8 mouse cellular contexts compared by ENCODE assay signal in the genomic region with DNA sequence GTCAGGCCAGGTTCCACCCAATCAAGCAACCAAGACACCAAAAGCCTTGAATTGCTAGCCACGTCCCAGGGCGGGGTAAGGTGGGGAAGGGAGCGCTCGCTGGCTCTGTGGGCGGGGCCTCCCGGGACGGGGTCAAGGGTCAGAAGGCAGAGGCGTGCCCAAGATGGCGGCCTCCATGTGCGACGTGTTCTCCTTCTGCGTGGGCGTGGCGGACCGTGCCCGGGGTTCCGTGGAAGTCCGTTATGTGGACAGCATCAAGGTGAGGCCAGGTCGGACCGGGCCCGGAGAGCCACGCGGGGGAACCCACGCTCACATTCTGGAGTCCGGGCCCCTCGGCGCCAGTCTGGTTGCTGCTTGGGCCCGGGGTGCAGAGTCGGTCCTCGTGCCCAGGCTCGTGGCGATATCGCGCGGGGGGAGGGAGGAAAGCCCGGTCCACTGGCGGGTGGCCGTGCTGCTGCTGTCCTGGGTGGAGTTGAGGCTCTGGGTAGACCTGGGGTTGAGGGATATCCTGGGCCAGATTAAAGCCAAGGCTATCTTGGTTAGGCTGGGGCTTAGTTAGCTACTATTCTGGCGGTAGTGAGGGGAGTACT. TPM values are rescaled to one million over a fixed set of nuclear protein-coding genes. Genes with fewer than 3 reads are reported as not detected.
DNase-seq lines count a peak whose midpoint lies in the region; ATAC-seq and TF ChIP-seq lines count a peak whose summit lies in the region.

A gene (plus strand): TSS at position 148 of the 590 bp plus-strand sequence.

- H3K4me2 ChIP-seq in kidney, embryonic 14.5 days (replicated peaks; ENCODE audit: low read depth, low read length) = peak within 1 kb of the TSS; percentile 77
- H3K4me2 ChIP-seq in limb, embryonic 14.5 days (replicated peaks; ENCODE audit: low read depth, low read length, severe bottlenecking) = peak within 1 kb of the TSS; percentile 62
- H3K4me2 ChIP-seq in midbrain, embryonic 16.5 days (ENCODE audit: low read length) = peak within 1 kb of the TSS; percentile 90

- no peaks in the 10 kb centered on the region for H3K27me3 ChIP-seq in kidney, embryonic 14.5 days (ENCODE audit: control insufficient read depth, insufficient read depth, low read length)
- H3K27me3 ChIP-seq in limb, embryonic 14.5 days (ENCODE audit: control insufficient read depth, insufficient read depth, low read length) = no peaks in the 10 kb centered on the region
- no peaks in the 10 kb centered on the region for H3K27me3 ChIP-seq in midbrain, embryonic 16.5 days (ENCODE audit: control insufficient read depth, insufficient read depth, low read depth, low read length)

- H3K9me3 ChIP-seq in kidney, embryonic 14.5 days (ENCODE audit: control insufficient read depth, low read length) = no peaks in the 10 kb centered on the region
- no peaks in the 10 kb centered on the region for H3K9me3 ChIP-seq in limb, embryonic 14.5 days (ENCODE audit: control insufficient read depth, low read length)
- no peaks in the 10 kb centered on the region for H3K9me3 ChIP-seq in midbrain, embryonic 16.5 days (replicated peaks; ENCODE audit: control insufficient read depth, low read length, poor library complexity, severe bottlenecking)

- peak within 1 kb of the TSS; percentile 84 for H3K9ac ChIP-seq in kidney, embryonic 14.5 days (ENCODE audit: low read depth, low read length)
- peak within 1 kb of the TSS; percentile 84 for H3K9ac ChIP-seq in limb, embryonic 14.5 days (ENCODE audit: low read depth, low read length, severe bottlenecking)
- peak within 1 kb of the TSS; percentile 85 for H3K9ac ChIP-seq in midbrain, embryonic 16.5 days (ENCODE audit: low read depth, low read length)

- ATAC-seq in kidney, embryonic 14.5 days (ENCODE audit: low FRiP score, low TSS enrichment) = peak; percentile 83
- peak; percentile 89 for ATAC-seq in limb, embryonic 14.5 days (ENCODE audit: low FRiP score, low read depth)
- peak; percentile 75 for ATAC-seq in midbrain, embryonic 16.5 days

- H3K4me3 ChIP-seq in embryonic fibroblast, embryonic 13.5 days (ENCODE audit: insufficient read depth, low read length) = peak within 1 kb of the TSS; percentile 90
- peak within 1 kb of the TSS; percentile 97 for H3K4me3 ChIP-seq in kidney, embryonic 14.5 days (ENCODE audit: low read length)
- H3K4me3 ChIP-seq in limb, embryonic 14.5 days (replicated peaks; ENCODE audit: low read length) = peak within 1 kb of the TSS; percentile 83
- H3K4me3 ChIP-seq in midbrain, embryonic 16.5 days (ENCODE audit: low read depth, low read length) = peak within 1 kb of the TSS; percentile 86

- no peak for TF ChIP-seq CTCF in embryonic fibroblast, embryonic 13.5 days (IDR thresholded peaks at IDR 0.05; ENCODE audit: borderline replicate concordance, insufficient read depth, low read length)

- H3K27ac ChIP-seq in embryonic fibroblast, embryonic 13.5 days (ENCODE audit: insufficient read depth, low read length) = no peak within 1 kb of the TSS
- no peak within 1 kb of the TSS for H3K27ac ChIP-seq in kidney, embryonic 14.5 days (ENCODE audit: low read depth, low read length)
- H3K27ac ChIP-seq in limb, embryonic 14.5 days (replicated peaks; ENCODE audit: low read depth, low read length) = 0 out of 2 replicates have a peak within 1 kb of the TSS, but pooled peaks have one; percentile 41
- no peak within 1 kb of the TSS for H3K27ac ChIP-seq in midbrain, embryonic 16.5 days (ENCODE audit: low read length)

- H3K4me1 ChIP-seq in embryonic fibroblast, embryonic 13.5 days (ENCODE audit: control insufficient read depth, insufficient read depth, low read length) = peaks cover 9% of the 10 kb centered on the region
- 0 out of 2 replicates have a peak, but pooled peaks cover 4% of the 10 kb centered on the region for H3K4me1 ChIP-seq in kidney, embryonic 14.5 days (ENCODE audit: control insufficient read depth, insufficient read depth, low read length)
- H3K4me1 ChIP-seq in limb, embryonic 14.5 days (ENCODE audit: control insufficient read depth, insufficient read depth, low read length) = peaks cover 7% of the 10 kb centered on the region; the same call in 1 of the 2 replicates
- H3K4me1 ChIP-seq in midbrain, embryonic 16.5 days (ENCODE audit: control insufficient read depth, insufficient read depth, low read length) = peaks cover 10% of the 10 kb centered on the region

- under 1% methylated on average over 39 of the region's 39 CpGs for WGBS in kidney, embryonic 14.5 days
- 1% methylated on average over 39 of the region's 39 CpGs for WGBS in limb, embryonic 14.5 days
- WGBS in midbrain, embryonic 16.5 days = 1% methylated on average over 37 of the region's 39 CpGs

- peak; percentile 72 for TF ChIP-seq POLR2A in embryonic fibroblast, embryonic 13.5 days (IDR thresholded peaks at IDR 0.05; ENCODE audit: low read depth, low read length)
- TF ChIP-seq POLR2A in limb, embryonic 14.5 days (IDR thresholded peaks at IDR 0.05; ENCODE audit: borderline replicate concordance, extremely low read depth, insufficient read depth, insufficient read length) = no peak

- no peaks in the 10 kb centered on the region for H3K36me3 ChIP-seq in kidney, embryonic 14.5 days (ENCODE audit: control insufficient read depth, insufficient read depth, low read length)
- no peaks in the 10 kb centered on the region for H3K36me3 ChIP-seq in limb, embryonic 14.5 days (ENCODE audit: control insufficient read depth, insufficient read depth, low read length)
- no peaks in the 10 kb centered on the region for H3K36me3 ChIP-seq in midbrain, embryonic 16.5 days (ENCODE audit: control insufficient read depth, insufficient read depth, low read length)

- DNase-seq in B cell, adult 2 months = peak; percentile 96
- DNase-seq in brain, adult 2 months (ENCODE audit: low read depth, low spot score) = peak; percentile 81
- peak; percentile 65 to 83 for DNase-seq in heart, adult 9 months (ENCODE audit: low spot score in 2 of 2)
- DNase-seq in limb, embryonic 14.5 days (ENCODE audit: low spot score) = peak; percentile 74
- peak; percentile 79 to 92 for DNase-seq in spleen, postnatal 10 days (ENCODE audit: low spot score in 2 of 2)

RNA-seq across cellular contexts. Expression of the gene that starts here (rescaled TPM):
- 34.8 and 36.3 TPM in 2 replicates for polyA plus RNA-seq in embryonic fibroblast, embryonic 13.5 days (2011; ENCODE audit: insufficient read length, low read depth, missing spikeins)
- 54.8 and 68.4 TPM in 2 replicates for polyA plus RNA-seq in kidney, embryonic 14.5 days (2014; fragmentation: Nextera tagmentation; extraction: Ambion mirVana)
- polyA plus RNA-seq in limb, embryonic 14.5 days (2012; rRNA removed) = 69.5 and 76.0 TPM in 2 replicates
- 40.2 and 45.4 TPM in 2 replicates for polyA plus RNA-seq in limb, embryonic 14.5 days (2014; fragmentation: Nextera tagmentation; extraction: Ambion mirVana)
- 73.3 and 78.2 TPM in 2 replicates for polyA plus RNA-seq in midbrain, embryonic 16.5 days (2015; fragmentation: Nextera tagmentation; extraction: Ambion mirVana)
